Mouse (Mus musculus) layer of hippocampus, adult 11-12 months (tissue): Measurements from ENCODE around the gene Olfr113.
"Not testable (repeated sequence)": the region's sequence is repeated elsewhere in the genome, so short reads cannot be mapped to it uniquely, and the experiment has no call there.

Source experiments
- DNase-seq: peaks from one replicate; pipeline ENCODE4 v3.0.0; 2022; ENCODE audit warnings: low spot score

Gene Olfr113

DNA sequence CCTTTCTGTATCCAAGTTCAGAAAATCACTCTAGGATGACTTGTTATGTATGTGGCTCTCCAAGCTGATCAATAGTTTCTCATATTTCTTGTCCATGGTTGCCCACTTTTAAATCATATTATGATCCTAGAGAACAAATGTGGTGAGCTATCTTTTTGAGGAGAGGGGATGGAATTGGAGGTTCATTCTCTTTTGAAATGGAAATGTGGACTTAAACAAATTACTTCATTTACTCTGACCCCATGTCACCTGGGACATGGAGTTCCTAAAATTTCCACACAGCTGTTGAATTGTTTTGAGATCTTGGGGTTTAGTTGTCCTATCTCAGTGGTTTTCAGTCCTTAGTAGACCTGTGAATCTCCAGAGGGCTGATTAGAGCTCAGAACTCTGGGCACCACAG lies at the start of gene Olfr113:
Gene Olfr113 (minus strand): TSS at position 101 of the 400 bp plus-strand sequence.
- no peak for DNase-seq

DNA sequence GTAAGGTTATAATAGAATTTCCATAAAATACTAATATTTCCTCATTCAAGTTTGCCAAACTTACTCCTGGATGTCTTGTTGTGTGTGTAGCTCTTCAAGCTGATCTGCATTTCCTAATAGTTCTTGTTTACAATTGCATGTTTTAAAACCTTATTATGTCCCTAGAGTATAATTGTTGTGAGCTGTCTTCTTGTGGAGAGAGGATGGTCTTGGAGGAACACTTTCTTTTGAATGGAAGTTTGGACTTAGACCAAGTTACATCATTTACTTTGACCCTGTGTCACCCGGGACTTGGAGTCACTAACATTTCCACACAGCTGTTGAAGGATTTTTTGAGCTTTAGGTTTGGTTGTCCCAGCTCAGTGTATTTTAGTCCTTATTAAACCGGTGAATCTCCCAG lies 49.5 kb upstream of the Olfr113 start, which contains the start of the genes Olfr115 and Olfr116:
Gene Olfr115 (minus strand): TSS at position 101 of the 400 bp plus-strand sequence.
Gene Olfr116 (minus strand): TSS at position 191 of the 400 bp plus-strand sequence.
- DNase-seq, result no peak

DNA sequence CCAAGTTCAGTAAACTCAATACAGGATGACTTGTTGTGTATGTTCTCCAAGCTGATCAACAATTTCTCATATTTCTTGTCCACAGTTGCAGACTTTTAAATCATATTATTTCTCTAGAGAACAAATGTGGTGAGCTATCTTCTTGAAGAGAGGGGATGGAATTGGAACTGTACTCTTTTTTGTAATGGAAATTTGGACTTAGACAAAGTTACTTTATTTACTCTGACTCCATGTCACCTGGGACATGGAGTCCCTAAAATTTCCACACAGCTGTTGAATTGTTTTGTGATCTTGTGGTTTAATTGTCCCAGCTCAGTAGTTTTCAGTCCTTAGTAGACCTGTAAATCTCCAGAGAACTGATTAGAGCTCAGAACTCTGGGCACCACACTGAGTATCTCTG lies 15.2 kb upstream of the Olfr113 start, which contains the start of gene Olfr114:
Gene Olfr114 (minus strand): TSS at position 101 of the 400 bp plus-strand sequence.
- DNase-seq, result no peak

DNA sequence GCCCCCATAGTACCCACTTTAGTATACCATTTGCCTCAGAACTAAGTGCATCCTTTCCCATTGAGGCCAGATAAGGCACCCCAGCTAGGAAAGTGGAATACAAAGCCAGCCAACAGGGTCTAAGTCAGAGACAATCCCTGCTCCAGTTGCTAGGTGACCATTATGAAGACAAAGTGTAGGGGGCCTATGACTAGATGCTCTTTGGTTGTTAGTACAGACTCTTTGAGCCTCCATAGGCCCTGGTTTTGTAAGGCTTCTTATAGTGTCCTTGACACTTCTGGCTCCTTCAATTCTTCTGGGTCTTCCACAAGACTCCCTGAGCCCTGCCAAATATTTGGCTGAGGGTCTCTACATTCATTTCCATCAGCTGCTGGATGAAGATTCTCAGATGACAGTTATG lies 8.1 kb downstream of the Olfr113 start, which contains the start of gene Olfr112:
Gene Olfr112 (minus strand): TSS at position 101 of the 400 bp plus-strand sequence.
- DNase-seq, result no peak

DNA sequence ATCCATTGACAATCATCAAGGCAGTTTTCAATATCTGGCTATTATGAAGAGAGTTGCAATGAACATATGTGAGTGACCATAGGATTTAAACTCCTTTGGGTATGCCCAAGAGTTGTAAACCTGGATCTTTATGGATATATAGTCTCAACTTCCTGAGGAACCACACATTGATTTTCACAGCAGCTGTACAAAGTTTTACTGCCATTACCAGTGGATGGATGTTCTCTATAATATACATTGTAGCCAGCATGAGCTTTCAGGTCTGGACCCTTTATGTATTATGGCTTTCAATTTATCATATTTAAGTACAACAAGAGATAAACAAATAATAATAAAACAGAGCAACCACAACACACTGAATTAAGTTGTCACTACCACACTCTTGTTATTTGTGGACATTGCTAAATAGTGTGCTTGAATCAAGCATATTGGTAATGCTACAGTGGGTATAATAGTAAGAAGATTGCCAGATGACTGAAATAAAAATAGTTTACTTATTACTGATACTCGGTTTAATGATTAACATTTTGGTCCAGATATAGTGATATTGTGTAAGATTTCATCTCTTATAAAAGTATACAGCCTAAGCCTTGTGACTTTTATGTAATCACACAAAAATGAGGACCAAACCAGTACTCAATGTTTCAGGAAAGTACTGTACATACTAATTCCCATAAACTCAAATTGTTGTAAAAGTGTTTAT lies 18.4 kb downstream of the Olfr113 start:
- no peak for DNase-seq

DNA sequence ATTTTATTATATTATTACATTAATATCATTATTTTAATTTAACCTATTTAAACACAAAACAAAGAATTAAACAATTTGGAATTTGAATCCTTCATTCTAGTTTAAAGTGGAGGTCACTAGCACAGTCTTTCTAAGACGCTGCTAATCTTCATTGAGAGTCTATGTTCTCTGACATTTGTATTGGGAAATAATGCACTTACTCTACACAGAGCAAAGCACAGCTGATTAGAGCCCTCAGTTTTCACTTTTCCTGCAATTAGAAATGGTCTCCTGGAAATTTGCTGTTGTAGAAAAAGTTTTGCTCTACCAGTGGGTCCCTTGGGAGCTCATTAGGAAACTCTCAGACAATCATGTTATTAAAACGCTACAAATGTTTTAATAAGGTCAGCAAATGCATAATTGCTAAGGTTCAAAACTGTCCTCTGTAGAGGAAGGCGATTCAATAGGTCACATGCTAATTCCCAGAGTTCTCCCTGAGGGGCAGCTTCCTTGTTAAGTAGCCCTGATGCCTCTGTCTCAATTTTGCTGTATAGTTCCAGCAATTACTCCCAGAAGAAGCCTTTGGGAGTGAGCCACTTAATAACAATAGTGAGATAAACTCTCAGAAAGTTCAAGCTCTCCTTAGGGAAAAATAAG lies 33.5 kb downstream of the Olfr113 start:
- no peak for DNase-seq

DNA sequence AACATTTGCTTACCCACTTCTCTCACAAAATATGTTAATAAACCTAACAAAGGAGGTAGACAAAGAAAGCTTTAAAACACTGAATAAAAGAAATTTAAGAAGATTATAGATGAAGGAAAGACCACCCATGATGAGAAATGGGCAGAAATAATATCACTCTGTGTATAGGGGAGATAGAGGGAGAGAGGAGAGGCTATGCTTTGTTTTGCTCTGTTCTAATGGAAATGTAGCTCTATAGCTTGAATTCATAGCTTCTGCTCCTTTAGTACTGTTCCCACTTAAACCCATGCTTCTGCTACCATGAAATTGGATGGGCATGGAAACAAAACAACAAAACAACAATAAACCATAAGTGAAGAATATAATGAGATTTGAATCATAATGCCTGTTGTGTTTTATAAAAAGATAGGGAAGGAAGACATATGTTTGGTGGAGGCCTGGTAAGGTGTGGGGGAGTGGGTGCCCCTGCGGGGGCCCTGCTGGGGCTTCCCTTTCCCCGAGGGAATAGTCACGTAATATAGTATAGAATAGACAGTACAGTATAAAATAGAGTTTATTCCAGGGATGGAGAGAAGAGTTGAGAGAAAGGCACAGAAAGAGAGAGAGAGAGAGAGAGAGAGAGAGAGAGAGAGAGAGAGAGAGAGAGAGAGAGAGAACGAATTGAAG lies 35.9 kb downstream of the Olfr113 start:
- DNase-seq, result no peak

DNA sequence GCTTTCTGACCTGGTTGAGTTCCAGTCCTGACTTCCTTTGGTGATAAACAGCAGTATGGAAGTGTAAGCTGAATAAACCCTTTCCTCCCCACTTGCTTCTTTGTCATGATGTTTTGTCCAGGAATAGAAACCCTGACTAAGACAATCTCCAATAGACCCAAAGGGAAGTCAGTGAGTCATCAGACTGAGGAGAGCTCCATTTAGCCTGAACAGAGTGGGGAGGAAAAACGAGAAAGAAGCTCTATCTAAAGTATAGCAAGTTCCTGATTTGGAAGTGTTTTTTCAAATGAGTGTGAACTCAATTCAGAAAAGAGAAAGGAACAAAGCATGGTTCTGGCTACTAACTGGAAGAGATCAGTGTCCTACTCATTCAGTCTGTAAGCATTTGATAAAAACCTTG lies 39.0 kb downstream of the Olfr113 start:
- DNase-seq, result not testable (repeated sequence)

DNA sequence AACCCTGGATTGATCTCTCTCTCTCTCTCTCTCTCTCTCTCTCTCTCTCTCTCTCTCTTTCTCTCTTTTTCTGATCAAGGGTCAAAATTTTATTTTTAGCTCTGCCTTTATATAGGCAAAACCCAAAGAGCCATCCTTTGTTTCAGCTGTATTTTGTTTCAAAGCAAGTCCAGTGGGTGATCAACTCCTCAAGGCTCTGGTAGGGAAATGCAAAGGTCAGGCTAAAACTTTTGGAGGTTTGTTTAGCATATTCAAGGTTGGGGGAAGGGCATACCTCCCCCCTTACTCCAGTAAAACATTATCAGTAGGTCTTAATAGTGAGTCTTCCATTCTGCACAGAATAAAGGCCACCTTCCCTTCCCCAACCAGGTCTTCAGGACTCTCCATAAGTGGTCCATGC lies 42.3 kb downstream of the Olfr113 start:
- DNase-seq, result no peak

DNA sequence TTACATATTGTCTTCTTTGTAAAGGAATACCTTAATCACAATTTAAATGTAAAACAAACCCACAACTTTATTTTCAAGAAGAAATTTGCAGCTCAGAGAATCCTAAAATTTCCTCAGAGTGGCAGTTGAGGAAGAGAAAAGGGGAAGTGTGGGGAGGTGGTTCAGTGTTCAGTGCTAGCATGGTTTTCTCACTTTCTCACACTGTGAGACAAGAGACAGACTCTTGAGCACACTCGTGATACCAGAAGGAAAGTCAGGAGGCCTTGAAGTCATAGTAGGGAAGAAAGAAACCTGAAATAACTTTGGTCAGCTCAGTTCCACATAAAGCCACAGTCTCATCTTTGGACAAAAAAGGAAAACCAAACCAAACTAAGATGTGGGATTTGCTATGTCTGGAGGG lies 52.0 kb downstream of the Olfr113 start:
- DNase-seq, result peak; percentile 11

DNA sequence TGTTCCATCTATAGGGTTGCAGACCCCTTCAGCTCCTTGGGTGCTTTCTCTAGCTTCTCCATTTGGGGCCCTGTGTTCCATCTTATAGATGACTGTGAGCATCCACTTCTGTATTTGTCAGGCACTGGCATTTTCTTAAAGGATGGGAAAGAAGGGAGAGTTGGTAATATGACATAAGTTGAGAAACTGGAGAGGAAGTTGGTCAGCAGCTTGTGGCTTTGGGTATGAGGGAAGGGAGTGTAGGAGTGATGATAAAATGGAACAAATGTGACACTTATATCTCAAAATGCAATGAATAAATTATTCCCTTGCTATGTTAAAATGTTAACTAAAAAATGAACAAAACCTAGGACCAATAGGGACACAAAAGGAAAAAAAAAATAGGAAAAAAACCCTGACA lies 52.9 kb downstream of the Olfr113 start:
- not testable (repeated sequence) for DNase-seq
